Mouse (Mus musculus): ENCODE data around the gene Mroh9. TPM values are rescaled to one million over a fixed set of nuclear protein-coding genes. Genes with fewer than 3 reads are reported as not detected.

Mroh9 gene
- not detected in 2 replicates for polyA plus RNA-seq (2012)

- TF ChIP-seq GATA1 (IDR thresholded peaks at IDR 0.05; ENCODE audit: low read length) = no peak
Observed at GRCm38 (mm10) chr1:163085570-163085969, at the start of gene Mroh9. Mroh9 (minus strand) TSS chr1:163085670.

- TF ChIP-seq GATA1 (IDR thresholded peaks at IDR 0.05; ENCODE audit: low read length) = no peak
Observed at GRCm38 (mm10) chr1:163129976-163130375, 44.5 kb upstream of the Mroh9 start.

- TF ChIP-seq GATA1 (IDR thresholded peaks at IDR 0.05; ENCODE audit: low read length) = no peak
Observed at GRCm38 (mm10) chr1:163129129-163129900, 43.8 kb upstream of the Mroh9 start.

- TF ChIP-seq GATA1 (IDR thresholded peaks at IDR 0.05; ENCODE audit: low read length) = no peak
Observed at GRCm38 (mm10) chr1:163126175-163126881, 40.9 kb upstream of the Mroh9 start.

- no peak for TF ChIP-seq GATA1 (IDR thresholded peaks at IDR 0.05; ENCODE audit: low read length)
Observed at GRCm38 (mm10) chr1:163122414-163122813, 36.9 kb upstream of the Mroh9 start.

- TF ChIP-seq GATA1 (IDR thresholded peaks at IDR 0.05; ENCODE audit: low read length) = no peak
Observed at GRCm38 (mm10) chr1:163113461-163114174, 28.1 kb upstream of the Mroh9 start.

GRCm38 (mm10) chr1:163112482-163113164 lies 27.2 kb upstream of the Mroh9 start:
- TF ChIP-seq GATA1 (IDR thresholded peaks at IDR 0.05; ENCODE audit: low read length) = no peak

- TF ChIP-seq GATA1 (IDR thresholded peaks at IDR 0.05; ENCODE audit: low read length) = no peak
Observed at GRCm38 (mm10) chr1:163104960-163105359, 19.5 kb upstream of the Mroh9 start.

- TF ChIP-seq GATA1 (IDR thresholded peaks at IDR 0.05; ENCODE audit: low read length) = no peak
Observed at GRCm38 (mm10) chr1:163091438-163092155, 6.1 kb upstream of the Mroh9 start.

GRCm38 (mm10) chr1:163070502-163070901 lies 15.0 kb downstream of the Mroh9 start:
- TF ChIP-seq GATA1 (IDR thresholded peaks at IDR 0.05; ENCODE audit: low read length) = no peak

GRCm38 (mm10) chr1:163060381-163060780 lies 25.1 kb downstream of the Mroh9 start:
- no peak for TF ChIP-seq GATA1 (IDR thresholded peaks at IDR 0.05; ENCODE audit: low read length)

GRCm38 (mm10) chr1:163057363-163057762 lies 28.1 kb downstream of the Mroh9 start:
- TF ChIP-seq GATA1 (IDR thresholded peaks at IDR 0.05; ENCODE audit: low read length) = no peak

GRCm38 (mm10) chr1:163055629-163056028 lies 29.8 kb downstream of the Mroh9 start:
- TF ChIP-seq GATA1 (IDR thresholded peaks at IDR 0.05; ENCODE audit: low read length) = no peak

GRCm38 (mm10) chr1:163023075-163023474 lies 62.4 kb downstream of the Mroh9 start:
- no peak for TF ChIP-seq GATA1 (IDR thresholded peaks at IDR 0.05; ENCODE audit: low read length)

- TF ChIP-seq GATA1 (IDR thresholded peaks at IDR 0.05; ENCODE audit: low read length) = no peak
Observed at GRCm38 (mm10) chr1:163009220-163009619, 76.2 kb downstream of the Mroh9 start.

Data from G1E-ER4 (cell line).